In genomic region chr7:63922571-63922970, GRCm38 (mm10) we compare ENCODE assay signal across 24 mouse cellular contexts. TPM values are rescaled to one million over a fixed set of nuclear protein-coding genes. Genes with fewer than 3 reads are reported as not detected.
DNase-seq lines count a peak whose midpoint lies in the region; ATAC-seq and TF ChIP-seq lines count a peak whose summit lies in the region.
"Had no signal": no experiment of that assay in that cellular context is flagged by ENCODE, and none has a peak within 500 bp of the region (broad histone marks: within the 10 kb centered on the region; RNA-seq: fewer than 3 reads in every experiment).

No protein-coding gene starts in this region.

- H3K4me2 ChIP-seq in liver, postnatal 0 days (ENCODE audit: low read depth, low read length): no peak overlapping the region; the same call in 1 of the 2 replicates
- H3K4me2 ChIP-seq in hindbrain, postnatal 0 days (ENCODE audit: low read depth, low read length): no peak overlapping the region
- H3K4me2 ChIP-seq: limb, embryonic 12.5 days had no signal

- peak overlapping the region; percentile 93 for H3K27ac ChIP-seq in kidney, adult 2 months (ENCODE audit: insufficient read depth, low read depth, low read length)
- H3K27ac ChIP-seq in MEL (ENCODE audit: control insufficient read depth, low read depth, low read length): peak overlapping the region; percentile 97
- no peak overlapping the region for H3K27ac ChIP-seq in liver, postnatal 0 days (ENCODE audit: low read depth)
- H3K27ac ChIP-seq in hindbrain, postnatal 0 days: no peak overlapping the region; the same call in 1 of the 2 replicates
- H3K27ac ChIP-seq: embryonic facial prominence, embryonic 10.5 days; hindbrain, embryonic 10.5 days; limb, embryonic 12.5 days had no signal

- TF ChIP-seq POLR2A in kidney, adult 2 months (IDR thresholded peaks at IDR 0.05; ENCODE audit: low read depth, low read length): no peak
- no peak for TF ChIP-seq POLR2A in MEL (IDR thresholded peaks at IDR 0.05; ENCODE audit: control insufficient read depth in 1 of 2, insufficient read depth in 1 of 2, low read depth in 1 of 2, low read length in 2 of 2, poor library complexity in 1 of 2)

- 53% methylated on average over 2 of the region's 2 CpGs for WGBS in kidney, adult 2 months
- WGBS in liver, postnatal 0 days (ENCODE audit: insufficient replicate concordance): 55% methylated on average over 2 of the region's 2 CpGs
- 57% methylated on average over 2 of the region's 2 CpGs for WGBS in hindbrain, postnatal 0 days

- peak; percentile 96 to 98 for TF ChIP-seq EP300 in MEL (IDR thresholded peaks at IDR 0.05; ENCODE audit: low read depth in 1 of 2, low read length in 2 of 2)
- peak; percentile 90 for TF ChIP-seq EP300 in liver, postnatal 0 days (IDR thresholded peaks at IDR 0.05; ENCODE audit: low read depth)

- TF ChIP-seq CTCF in kidney, adult 2 months (conservative IDR thresholded peaks at IDR 0.05; ENCODE audit: insufficient read depth, insufficient read length, low read depth, low read length): no peak
- no peak for TF ChIP-seq CTCF in MEL (IDR thresholded peaks at IDR 0.05 in 2 of 3, conservative IDR thresholded peaks at IDR 0.05 in 1 of 3; ENCODE audit: control insufficient read depth in 1 of 3, insufficient read depth in 1 of 3, low read depth in 2 of 3, low read length in 3 of 3, poor library complexity in 1 of 3, severe bottlenecking in 1 of 3)
- TF ChIP-seq CTCF in liver, postnatal 0 days (IDR thresholded peaks at IDR 0.05; ENCODE audit: low read depth): no peak
- TF ChIP-seq CTCF in hindbrain, postnatal 0 days (IDR thresholded peaks at IDR 0.05; ENCODE audit: low read depth): no peak

- ATAC-seq in megakaryocyte, adult 5-6 weeks (ENCODE audit: poor library complexity, severe bottlenecking): no peak
- no peak for ATAC-seq in liver, postnatal 0 days
- ATAC-seq in hindbrain, postnatal 0 days: no peak
- ATAC-seq: midbrain, embryonic 16.5 days had no signal

- no peak overlapping the region for H3K4me3 ChIP-seq in kidney, adult 2 months (ENCODE audit: insufficient read depth, low read depth, low read length)
- peak overlapping the region; percentile 21 for H3K4me3 ChIP-seq in megakaryocyte, embryonic 14.5 days (replicated peaks)
- H3K4me3 ChIP-seq in MEL (ENCODE audit: control insufficient read depth in 1 of 2, insufficient read depth in 1 of 2, low read depth in 2 of 2, low read length in 2 of 2): peak overlapping the region; percentile 16 to 27; a peak in 3 of 4 replicates
- H3K4me3 ChIP-seq in liver, postnatal 0 days (ENCODE audit: low read depth, low read length): no peak overlapping the region
- H3K4me3 ChIP-seq in hindbrain, postnatal 0 days (ENCODE audit: low read length): no peak overlapping the region
- H3K4me3 ChIP-seq: embryonic facial prominence, embryonic 10.5 days; hindbrain, embryonic 10.5 days; limb, embryonic 12.5 days had no signal

- H3K79me2 ChIP-seq in MEL (ENCODE audit: control insufficient read depth, insufficient read depth, low read length, poor library complexity): peaks cover 65% of the 10 kb centered on the region

- TF ChIP-seq RAD21 in MEL (IDR thresholded peaks at IDR 0.05; ENCODE audit: low read depth, low read length): no peak

- peaks cover 63% of the 10 kb centered on the region for H3K4me1 ChIP-seq in kidney, adult 2 months (ENCODE audit: control insufficient read depth, insufficient read depth, low read length)
- H3K4me1 ChIP-seq in megakaryocyte, embryonic 14.5 days: peaks cover 100% of the 10 kb centered on the region
- peaks cover 59 to 73% of the 10 kb centered on the region in 2 experiments for H3K4me1 ChIP-seq in MEL (ENCODE audit: control insufficient read depth in 1 of 2, insufficient read depth in 2 of 2, low read length in 2 of 2)
- peaks cover 93% of the 10 kb centered on the region for H3K4me1 ChIP-seq in liver, postnatal 0 days (ENCODE audit: insufficient read depth)
- peaks cover 41% of the 10 kb centered on the region for H3K4me1 ChIP-seq in hindbrain, postnatal 0 days (ENCODE audit: insufficient read depth, low read length)

- H3K9ac ChIP-seq in MEL (ENCODE audit: control insufficient read depth, low read depth, low read length, poor library complexity, severe bottlenecking): peak overlapping the region; percentile 58
- no peak overlapping the region for H3K9ac ChIP-seq in liver, postnatal 0 days (replicated peaks)
- H3K9ac ChIP-seq in hindbrain, postnatal 0 days (replicated peaks; ENCODE audit: low read length): no peak overlapping the region
- H3K9ac ChIP-seq: limb, embryonic 12.5 days had no signal

- H3K9me3 ChIP-seq in megakaryocyte, embryonic 14.5 days: no peaks in the 10 kb centered on the region
- no peaks in the 10 kb centered on the region for H3K9me3 ChIP-seq in MEL (replicated peaks; ENCODE audit: insufficient read depth, low read length)
- H3K9me3 ChIP-seq in liver, postnatal 0 days (ENCODE audit: low read length): no peaks in the 10 kb centered on the region
- H3K9me3 ChIP-seq in hindbrain, postnatal 0 days (ENCODE audit: low read length): no peaks in the 10 kb centered on the region
- H3K9me3 ChIP-seq: embryonic facial prominence, embryonic 10.5 days; hindbrain, embryonic 10.5 days; limb, embryonic 12.5 days had no signal

- H3K27me3 ChIP-seq in kidney, adult 2 months (replicated peaks; ENCODE audit: control insufficient read depth, insufficient read depth, low read length): no peaks in the 10 kb centered on the region
- no peaks in the 10 kb centered on the region for H3K27me3 ChIP-seq in megakaryocyte, embryonic 14.5 days (replicated peaks)
- H3K27me3 ChIP-seq in MEL (ENCODE audit: control insufficient read depth in 1 of 2, insufficient read depth in 2 of 2, low read length in 2 of 2): no peaks in the 10 kb centered on the region
- no peaks in the 10 kb centered on the region for H3K27me3 ChIP-seq in liver, postnatal 0 days (ENCODE audit: insufficient read depth, low read length)
- H3K27me3 ChIP-seq in hindbrain, postnatal 0 days (ENCODE audit: insufficient read depth, low read length): no peaks in the 10 kb centered on the region
- H3K27me3 ChIP-seq: limb, embryonic 12.5 days had no signal

- DNase-seq in kidney, adult 2 months: no peak
- no peak for DNase-seq in kidney, postnatal 10 days
- peak; percentile 80 for DNase-seq in MEL (ENCODE audit: low read depth, low spot score)
- DNase-seq in liver, postnatal 0 days: no peak
- no peak for DNase-seq in hindbrain, postnatal 0 days (ENCODE audit: low spot score)
- no peak for DNase-seq in B cell, adult 2 months
- DNase-seq: adrenal gland, postnatal 25 days; right cerebral cortex, adult 18-20 months; thymus, postnatal 4 days had no signal

- H3K36me3 ChIP-seq in kidney, adult 2 months (ENCODE audit: control insufficient read depth, insufficient read depth, low read length): no peaks in the 10 kb centered on the region
- peaks cover 81% of the 10 kb centered on the region for H3K36me3 ChIP-seq in megakaryocyte, embryonic 14.5 days (replicated peaks; ENCODE audit: low read length)
- peaks cover 7 to 63% of the 10 kb centered on the region in 2 experiments for H3K36me3 ChIP-seq in MEL (ENCODE audit: control insufficient read depth in 1 of 2, insufficient read depth in 2 of 2, low read length in 2 of 2)
- peaks cover 9% of the 10 kb centered on the region; the same call in 1 of the 2 replicates for H3K36me3 ChIP-seq in liver, postnatal 0 days (replicated peaks; ENCODE audit: insufficient read depth, low read length)
- H3K36me3 ChIP-seq in hindbrain, postnatal 0 days (ENCODE audit: insufficient read depth, low read length): no peaks in the 10 kb centered on the region
- H3K36me3 ChIP-seq: limb, embryonic 12.5 days had no signal

TF ChIP-seq in MEL, 35 proteins besides CTCF, POLR2A, EP300 and RAD21 (continues in another document):
- TF ChIP-seq ZNF384 (IDR thresholded peaks at IDR 0.05; ENCODE audit: low read depth, low read length) (no peak), GATA1 (IDR thresholded peaks at IDR 0.05; ENCODE audit: low read depth, low read length) (peak; percentile 98), TCF12 (IDR thresholded peaks at IDR 0.05; ENCODE audit: low read depth, low read length) (peak; percentile 97), POLR2AphosphoS5 (IDR thresholded peaks at IDR 0.05; ENCODE audit: borderline replicate concordance, low read depth, low read length) (no peak), E2F4 (IDR thresholded peaks at IDR 0.05; ENCODE audit: borderline replicate concordance, low read depth, low read length) (no peak), MXI1 (IDR thresholded peaks at IDR 0.05; ENCODE audit: low read depth, low read length) (no peak; the same call in 1 of the 2 replicates), KAT2A (conservative IDR thresholded peaks at IDR 0.05; ENCODE audit: low read depth, low read length) (no peak), USF2 (IDR thresholded peaks at IDR 0.05; ENCODE audit: borderline replicate concordance in 1 of 2, insufficient read depth in 1 of 2, low read depth in 1 of 2, low read length in 2 of 2) (no peak), ZC3H11A (IDR thresholded peaks at IDR 0.05; ENCODE audit: low read depth, low read length) (no peak), ETS1 (IDR thresholded peaks at IDR 0.05; ENCODE audit: low read depth, low read length) (peak; percentile 89)

RNA-seq across cellular contexts. Expression of gene E030018B13Rik, which starts 5.9 kb away (rescaled TPM):
- polyA plus RNA-seq in kidney, adult 2 months (2012; rRNA removed): not detected in 2 replicates
- polyA plus RNA-seq in megakaryocyte, embryonic 14.5 days (2012; ENCODE audit: insufficient read depth, low replicate concordance): not detected in 2 replicates
- not detected in 2 replicates for total RNA-seq in megakaryocyte, adult 5-6 weeks (2015)
- not detected in 2 replicates for total RNA-seq in megakaryocyte, adult 5-6 weeks (2017)
- not detected in 2 replicates for total RNA-seq in MEL (2012; rRNA removed)
- under 1 TPM in 1 of 2 experiments, not detected in 1; 0.07 TPM for polyA plus RNA-seq in MEL (2012; ENCODE audit: insufficient read depth in 1 of 2, insufficient read length in 2 of 2, low read depth in 1 of 2, low replicate concordance in 2 of 2, missing spikeins in 1 of 2)
- polyA plus RNA-seq in liver, postnatal 0 days (2015; fragmentation: Nextera tagmentation; extraction: Ambion mirVana): 0.14 TPM in 1 of 2 replicates, not detected in the other
- total RNA-seq in hindbrain, postnatal 0 days (2014; rRNA removed): not detected in 2 replicates
- not detected in 2 replicates for polyA plus RNA-seq in hindbrain, postnatal 0 days (2015; fragmentation: Nextera tagmentation; extraction: Ambion mirVana)
- total RNA-seq: adrenal gland, postnatal 25 days; ES-E14; gastrocnemius, adult 8-10 months; heart, adult 18-20 months; layer of hippocampus, postnatal 10 days; neutrophil, adult 5-6 weeks had no signal
- polyA plus RNA-seq: embryonic facial prominence, embryonic 10.5 days; forebrain, embryonic 11.5 days; heart, embryonic 14.5 days; hindbrain, embryonic 10.5 days; limb, embryonic 12.5 days; lung, embryonic 16.5 days; midbrain, embryonic 16.5 days; small intestine, adult 2 months had no signal

RNA-seq across cellular contexts. Expression of gene Klf13, which starts 16.1 kb away (rescaled TPM):
- 30.6 and 31.2 TPM in 2 replicates for polyA plus RNA-seq in kidney, adult 2 months (2012; rRNA removed)
- polyA plus RNA-seq in megakaryocyte, embryonic 14.5 days (2012; ENCODE audit: insufficient read depth, low replicate concordance): 117 and 140 TPM in 2 replicates
- 108 and 122 TPM in 2 replicates for total RNA-seq in megakaryocyte, adult 5-6 weeks (2015)
- 61.7 and 64.4 TPM in 2 replicates for total RNA-seq in megakaryocyte, adult 5-6 weeks (2017)
- total RNA-seq in MEL (2012; rRNA removed): 20.5 and 21.6 TPM in 2 replicates
- 100 to 1,000 TPM in 1 of 2 experiments, 10 to 100 TPM in 1; 26.9 to 118 TPM for polyA plus RNA-seq in MEL (2012; ENCODE audit: insufficient read depth in 1 of 2, insufficient read length in 2 of 2, low read depth in 1 of 2, low replicate concordance in 2 of 2, missing spikeins in 1 of 2)
- 25.5 and 25.7 TPM in 2 replicates for polyA plus RNA-seq in liver, postnatal 0 days (2015; fragmentation: Nextera tagmentation; extraction: Ambion mirVana)
- total RNA-seq in hindbrain, postnatal 0 days (2014; rRNA removed): 30.7 and 34.0 TPM in 2 replicates
- 26.9 and 28.0 TPM in 2 replicates for polyA plus RNA-seq in hindbrain, postnatal 0 days (2015; fragmentation: Nextera tagmentation; extraction: Ambion mirVana)

Comparison
In these comparisons a context has a peak if more than half of its experiments do, and no peak if none do; other contexts are left out.
1. H3K27ac ChIP-seq: peak in kidney, adult 2 months (single experiment) and MEL (single experiment); none in liver, postnatal 0 days (single experiment) and hindbrain, postnatal 0 days (single experiment).
2. H3K4me3 ChIP-seq: peak in megakaryocyte, embryonic 14.5 days (single experiment) and MEL (2 of 2); none in kidney, adult 2 months (single experiment), liver, postnatal 0 days (single experiment) and hindbrain, postnatal 0 days (single experiment).